29 mouse cellular contexts compared by ENCODE assay signal in the genomic region with DNA sequence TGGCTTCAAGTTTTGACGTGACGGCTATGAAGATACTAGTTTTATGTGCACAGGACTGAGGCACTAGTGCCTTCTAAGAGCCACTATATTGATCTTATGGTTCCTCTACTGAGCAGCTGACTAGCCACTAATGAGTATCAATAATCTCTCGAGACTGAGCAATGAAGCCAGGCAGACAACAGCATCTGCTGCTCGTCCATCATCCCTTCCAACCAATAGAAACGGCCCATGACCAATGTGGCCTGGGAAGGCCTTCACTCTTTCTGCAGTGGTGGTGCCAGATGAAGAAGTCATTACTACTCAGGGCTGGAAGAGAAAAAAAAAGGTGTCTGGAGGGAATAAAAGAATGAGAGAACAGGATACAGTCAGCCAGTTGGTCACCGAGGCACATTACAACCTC. TPM values are rescaled to one million over a fixed set of nuclear protein-coding genes. Genes with fewer than 3 reads are reported as not detected.
DNase-seq lines count a peak whose midpoint lies in the region; ATAC-seq and TF ChIP-seq lines count a peak whose summit lies in the region.
"Had no signal": no experiment of that assay in that cellular context is flagged by ENCODE, and none has a peak within 500 bp of the region (broad histone marks: within the 10 kb centered on the region; RNA-seq: fewer than 3 reads in every experiment).

No protein-coding gene starts in this region.

- no peaks in the 10 kb centered on the region for H3K36me3 ChIP-seq in embryonic facial prominence, embryonic 14.5 days (ENCODE audit: control insufficient read depth, insufficient read depth, low read length)
- no peaks in the 10 kb centered on the region for H3K36me3 ChIP-seq in embryonic facial prominence, embryonic 10.5 days (replicated peaks)
- H3K36me3 ChIP-seq in testis, adult 2 months (ENCODE audit: control insufficient read depth, insufficient read depth, low read length) = no peaks in the 10 kb centered on the region
- H3K36me3 ChIP-seq in limb, embryonic 14.5 days (ENCODE audit: control insufficient read depth, insufficient read depth, low read length) = no peaks in the 10 kb centered on the region
- H3K36me3 ChIP-seq: embryonic facial prominence, embryonic 13.5 days; forebrain, embryonic 10.5 days; G1E; heart, embryonic 12.5 days; heart, embryonic 15.5 days; hindbrain, embryonic 10.5 days; hindbrain, embryonic 15.5 days had no signal

- ATAC-seq in embryonic facial prominence, embryonic 14.5 days (ENCODE audit: low read depth) = no peak
- ATAC-seq in limb, embryonic 14.5 days (ENCODE audit: low FRiP score, low read depth) = no peak
- ATAC-seq: forebrain, embryonic 13.5 days; forebrain, embryonic 16.5 days; intestine, postnatal 0 days; Patski had no signal

- TF ChIP-seq POLR2A in testis, adult 2 months (IDR thresholded peaks at IDR 0.05; ENCODE audit: control insufficient read depth, low read depth, low read length) = no peak
- no peak for TF ChIP-seq POLR2A in limb, embryonic 14.5 days (IDR thresholded peaks at IDR 0.05; ENCODE audit: borderline replicate concordance, extremely low read depth, insufficient read depth, insufficient read length)

- H3K4me2 ChIP-seq in embryonic facial prominence, embryonic 14.5 days (ENCODE audit: low read depth, low read length) = no peak overlapping the region
- no peak overlapping the region for H3K4me2 ChIP-seq in limb, embryonic 14.5 days (replicated peaks; ENCODE audit: low read depth, low read length, severe bottlenecking)
- H3K4me2 ChIP-seq: embryonic facial prominence, embryonic 13.5 days; forebrain, embryonic 13.5 days; heart, embryonic 12.5 days; heart, embryonic 15.5 days; hindbrain, embryonic 15.5 days had no signal

- 78% methylated on average over 6 of the region's 6 CpGs for WGBS in embryonic facial prominence, embryonic 14.5 days
- WGBS in embryonic facial prominence, embryonic 10.5 days = 86% methylated on average over 6 of the region's 6 CpGs
- 65% methylated on average over 6 of the region's 6 CpGs for WGBS in limb, embryonic 14.5 days

- peak; percentile 16 for DNase-seq in embryonic facial prominence, embryonic 14.5 days (ENCODE audit: low spot score)
- no peak for DNase-seq in embryonic facial prominence, embryonic 10.5 days (ENCODE audit: low spot score)
- DNase-seq in testis, postnatal 14 days (ENCODE audit: low spot score) = no peak
- DNase-seq in limb, embryonic 14.5 days (ENCODE audit: low spot score) = peak; percentile 14
- DNase-seq in gastrocnemius, adult 2 months = no peak
- no peak for DNase-seq in thymus, postnatal 36 days
- DNase-seq: adrenal gland, postnatal 10 days; adrenal gland, postnatal 36 days; cerebellum, adult 18-20 months; cerebellum, adult 9-10 months; cerebellum, postnatal 14 days; gastrocnemius, postnatal 25 days; heart, adult 18-20 months; heart, postnatal 10 days; heart, postnatal 36 days had no signal

- H3K9me3 ChIP-seq in embryonic facial prominence, embryonic 14.5 days (ENCODE audit: control insufficient read depth, low read length) = no peaks in the 10 kb centered on the region
- H3K9me3 ChIP-seq in embryonic facial prominence, embryonic 10.5 days = no peaks in the 10 kb centered on the region
- H3K9me3 ChIP-seq in limb, embryonic 14.5 days (ENCODE audit: control insufficient read depth, low read length) = no peaks in the 10 kb centered on the region
- H3K9me3 ChIP-seq: embryonic facial prominence, embryonic 13.5 days; forebrain, embryonic 10.5 days; forebrain, embryonic 13.5 days; G1E; heart, embryonic 12.5 days; heart, embryonic 15.5 days; hindbrain, embryonic 10.5 days; hindbrain, embryonic 15.5 days had no signal

- no peak overlapping the region for H3K4me3 ChIP-seq in embryonic facial prominence, embryonic 14.5 days (ENCODE audit: low read depth, low read length)
- H3K4me3 ChIP-seq in embryonic facial prominence, embryonic 10.5 days = no peak overlapping the region
- peak overlapping the region; percentile 17 for H3K4me3 ChIP-seq in testis, adult 2 months (ENCODE audit: control insufficient read depth, low read depth, low read length)
- H3K4me3 ChIP-seq in limb, embryonic 14.5 days (replicated peaks; ENCODE audit: low read length) = no peak overlapping the region
- no peak overlapping the region for H3K4me3 ChIP-seq in gastrocnemius, adult 2 months
- H3K4me3 ChIP-seq: embryonic facial prominence, embryonic 13.5 days; forebrain, embryonic 10.5 days; forebrain, embryonic 13.5 days; heart, embryonic 12.5 days; heart, embryonic 15.5 days; hindbrain, embryonic 10.5 days; hindbrain, embryonic 15.5 days had no signal

- no peaks in the 10 kb centered on the region for H3K27me3 ChIP-seq in embryonic facial prominence, embryonic 14.5 days (replicated peaks; ENCODE audit: control insufficient read depth, insufficient read depth, low read length)
- H3K27me3 ChIP-seq in embryonic facial prominence, embryonic 10.5 days (replicated peaks; ENCODE audit: low read depth, poor library complexity, severe bottlenecking) = no peaks in the 10 kb centered on the region
- H3K27me3 ChIP-seq in testis, adult 2 months (ENCODE audit: control insufficient read depth, insufficient read depth, low read length) = no peaks in the 10 kb centered on the region
- no peaks in the 10 kb centered on the region for H3K27me3 ChIP-seq in limb, embryonic 14.5 days (ENCODE audit: control insufficient read depth, insufficient read depth, low read length)
- H3K27me3 ChIP-seq: CH12.LX; embryonic facial prominence, embryonic 13.5 days; forebrain, embryonic 13.5 days; heart, embryonic 12.5 days; heart, embryonic 15.5 days; hindbrain, embryonic 15.5 days; Patski had no signal

- intact Hi-C loops in gastrocnemius, adult 2 months (cut with DNase I) = no loop called here

- no peaks in the 10 kb centered on the region for H3K4me1 ChIP-seq in embryonic facial prominence, embryonic 14.5 days (ENCODE audit: control insufficient read depth, insufficient read depth, low read length)
- H3K4me1 ChIP-seq in embryonic facial prominence, embryonic 10.5 days = no peaks in the 10 kb centered on the region
- H3K4me1 ChIP-seq in testis, adult 2 months (ENCODE audit: control insufficient read depth, insufficient read depth, low read length) = no peaks in the 10 kb centered on the region
- H3K4me1 ChIP-seq in limb, embryonic 14.5 days (ENCODE audit: control insufficient read depth, insufficient read depth, low read length) = no peaks in the 10 kb centered on the region
- H3K4me1 ChIP-seq: embryonic facial prominence, embryonic 13.5 days; forebrain, embryonic 10.5 days; forebrain, embryonic 13.5 days; heart, embryonic 12.5 days; heart, embryonic 15.5 days; hindbrain, embryonic 10.5 days; hindbrain, embryonic 15.5 days had no signal

- no peak overlapping the region for H3K27ac ChIP-seq in embryonic facial prominence, embryonic 14.5 days (replicated peaks; ENCODE audit: low read depth, low read length)
- H3K27ac ChIP-seq in embryonic facial prominence, embryonic 10.5 days (replicated peaks) = no peak overlapping the region
- no peak overlapping the region for H3K27ac ChIP-seq in testis, adult 2 months (ENCODE audit: control insufficient read depth, insufficient read depth, low read depth, low read length)
- no peak overlapping the region for H3K27ac ChIP-seq in limb, embryonic 14.5 days (replicated peaks; ENCODE audit: low read depth, low read length)
- no peak overlapping the region for H3K27ac ChIP-seq in gastrocnemius, adult 2 months
- H3K27ac ChIP-seq: embryonic facial prominence, embryonic 13.5 days; forebrain, embryonic 10.5 days; forebrain, embryonic 13.5 days; heart, embryonic 15.5 days; hindbrain, embryonic 10.5 days; hindbrain, embryonic 15.5 days had no signal

- no peak for TF ChIP-seq CTCF in testis, adult 2 months (IDR thresholded peaks at IDR 0.05; ENCODE audit: control insufficient read depth, insufficient read depth, insufficient replicate concordance, low read depth, low read length)
- TF ChIP-seq CTCF in gastrocnemius, adult 2 months (IDR thresholded peaks at IDR 0.05) = no peak

- no peak overlapping the region for H3K9ac ChIP-seq in embryonic facial prominence, embryonic 14.5 days (ENCODE audit: low read depth, low read length)
- no peak overlapping the region for H3K9ac ChIP-seq in limb, embryonic 14.5 days (ENCODE audit: low read depth, low read length, severe bottlenecking)
- H3K9ac ChIP-seq: embryonic facial prominence, embryonic 13.5 days; forebrain, embryonic 13.5 days; heart, embryonic 12.5 days; heart, embryonic 15.5 days; hindbrain, embryonic 15.5 days had no signal

RNA-seq across cellular contexts. Expression of gene Vgll2, which starts 39.9 kb away (rescaled TPM):
- polyA plus RNA-seq in embryonic facial prominence, embryonic 14.5 days (2014; fragmentation: Nextera tagmentation; extraction: Ambion mirVana) = 53.2 and 53.3 TPM in 2 replicates
- 10.1 and 12.8 TPM in 2 replicates for polyA plus RNA-seq in embryonic facial prominence, embryonic 10.5 days (2016; fragmentation: Nextera tagmentation; extraction: Ambion mirVana)
- 0.25 TPM in 1 of 2 replicates, not detected in the other for polyA plus RNA-seq in testis, adult 2 months (2012; rRNA removed)
- polyA plus RNA-seq in limb, embryonic 14.5 days (2012; rRNA removed) = 71.5 and 111 TPM in 2 replicates
- 36.3 and 48.6 TPM in 2 replicates for polyA plus RNA-seq in limb, embryonic 14.5 days (2014; fragmentation: Nextera tagmentation; extraction: Ambion mirVana)
- 100 to 1,000 TPM in 1 of 2 experiments, 10 to 100 TPM in 1; 56.7 to 205 TPM for total RNA-seq in gastrocnemius, adult 2 months (2021)
- total RNA-seq: adrenal gland, postnatal 36 days; CH12.LX; G1E; heart, postnatal 10 days; heart, postnatal 36 days had no signal
- polyA plus RNA-seq: G1E; intestine, embryonic 14.5 days; intestine, postnatal 0 days; Patski had no signal

Comparison
In these comparisons a context has a peak if more than half of its experiments do, and no peak if none do; other contexts are left out.
1. DNase-seq: peak in embryonic facial prominence, embryonic 14.5 days (single experiment) and limb, embryonic 14.5 days (single experiment); none in embryonic facial prominence, embryonic 10.5 days (single experiment), testis, postnatal 14 days (single experiment), gastrocnemius, adult 2 months (single experiment) and thymus, postnatal 36 days (0 of 2).